Comparison of ENCODE assay signal across 36 mouse cellular contexts in genomic region chr2:180238591-180238990, GRCm38 (mm10). TPM values are rescaled to one million over a fixed set of nuclear protein-coding genes. Genes with fewer than 3 reads are reported as not detected.
DNase-seq lines count a peak whose midpoint lies in the region; ATAC-seq lines count a peak whose summit lies in the region.
"Had no signal": no experiment of that assay in that cellular context is flagged by ENCODE, and none has a peak within 500 bp of the region (broad histone marks: within the 10 kb centered on the region; RNA-seq: fewer than 3 reads in every experiment).

No protein-coding gene starts in this region.

- 33% methylated on average over 5 of the region's 5 CpGs for WGBS in liver, embryonic 11.5 days
- 17% methylated on average over 5 of the region's 5 CpGs for WGBS in liver, embryonic 12.5 days (ENCODE audit: insufficient replicate concordance)

- H3K27ac ChIP-seq in liver, embryonic 11.5 days (ENCODE audit: low read depth, low read length), result no peak overlapping the region
- H3K27ac ChIP-seq in liver, embryonic 12.5 days, result no peak overlapping the region
- H3K27ac ChIP-seq: hindbrain, embryonic 13.5 days; lung, embryonic 15.5 days; midbrain, embryonic 12.5 days; neural tube, embryonic 13.5 days; stomach, postnatal 0 days had no signal

- no peaks in the 10 kb centered on the region for H3K9me3 ChIP-seq in liver, embryonic 11.5 days (ENCODE audit: control insufficient read depth, low read length)
- no peaks in the 10 kb centered on the region for H3K9me3 ChIP-seq in liver, embryonic 12.5 days (replicated peaks)
- H3K9me3 ChIP-seq: hindbrain, embryonic 13.5 days; lung, embryonic 15.5 days; midbrain, embryonic 12.5 days; neural tube, embryonic 13.5 days had no signal

- H3K4me1 ChIP-seq in liver, embryonic 11.5 days (replicated peaks; ENCODE audit: control insufficient read depth, insufficient read depth, low read length), result peaks cover 35% of the 10 kb centered on the region
- H3K4me1 ChIP-seq in liver, embryonic 12.5 days, result peaks cover 47% of the 10 kb centered on the region

- no peaks in the 10 kb centered on the region for H3K27me3 ChIP-seq in liver, embryonic 11.5 days (replicated peaks; ENCODE audit: control insufficient read depth, insufficient read depth, low read length)
- 0 out of 2 replicates have a peak, but pooled peaks cover 3% of the 10 kb centered on the region for H3K27me3 ChIP-seq in liver, embryonic 12.5 days (replicated peaks)
- H3K27me3 ChIP-seq: lung, embryonic 15.5 days; midbrain, embryonic 12.5 days; neural tube, embryonic 13.5 days had no signal

- no peak overlapping the region for H3K4me3 ChIP-seq in liver, embryonic 11.5 days (ENCODE audit: low read depth, low read length)
- no peak overlapping the region for H3K4me3 ChIP-seq in liver, embryonic 12.5 days
- H3K4me3 ChIP-seq: erythroblast, embryonic 14.5 days; hindbrain, embryonic 13.5 days; lung, embryonic 15.5 days; megakaryocyte, embryonic 14.5 days; midbrain, embryonic 12.5 days; neural tube, embryonic 13.5 days had no signal

- no peak for ATAC-seq in liver, embryonic 11.5 days (replicated peaks; ENCODE audit: low FRiP score)
- 0 out of 2 replicates have a peak, but pooled peaks have one; percentile 18 for ATAC-seq in liver, embryonic 12.5 days
- peak; percentile 30; the same call in 1 of the 2 replicates for ATAC-seq in megakaryocyte progenitor cell, adult 5-6 weeks (replicated peaks; ENCODE audit: poor library complexity)
- ATAC-seq: CD4-positive, CD25-positive, alpha-beta regulatory T cell, adult 4 months; forebrain, embryonic 16.5 days had no signal

- H3K36me3 ChIP-seq in liver, embryonic 11.5 days (ENCODE audit: control insufficient read depth, insufficient read depth, low read length), result no peaks in the 10 kb centered on the region
- H3K36me3 ChIP-seq in liver, embryonic 12.5 days, result no peaks in the 10 kb centered on the region
- H3K36me3 ChIP-seq: hindbrain, embryonic 13.5 days; lung, embryonic 15.5 days; midbrain, embryonic 12.5 days; neural tube, embryonic 13.5 days had no signal

- DNase-seq in liver (peak; percentile 44), ZHBTc4 (ENCODE audit: low read depth, low spot score) (peak; percentile 38)
- no peak for DNase-seq in liver, embryonic 11.5 days (ENCODE audit: low spot score)
- no peak for DNase-seq in cerebellum, postnatal 25 days
- DNase-seq in Muller cell, postnatal 12 days (ENCODE audit: inconsistent ontology term), result no peak
- no peak for DNase-seq in ovary, postnatal 10 days (ENCODE audit: low spot score)
- DNase-seq: adrenal gland, adult 8-10 months; cerebellum, adult 11-12 months; cerebellum, adult 9-11 months; gastrocnemius, postnatal 14 days; heart, postnatal 4 days; kidney, adult 11 months; kidney, postnatal 14 days; thymus, adult 2 months; thymus, postnatal 36 days had no signal

- no peak overlapping the region for H3K4me2 ChIP-seq in liver, embryonic 11.5 days
- H3K4me2 ChIP-seq in liver, embryonic 12.5 days, result no peak overlapping the region; the same call in 1 of the 2 replicates
- H3K4me2 ChIP-seq: heart, embryonic 11.5 days; hindbrain, embryonic 13.5 days; lung, embryonic 15.5 days; midbrain, embryonic 12.5 days; neural tube, embryonic 13.5 days had no signal

- no peak overlapping the region for H3K9ac ChIP-seq in liver, embryonic 11.5 days (ENCODE audit: low read depth, low read length)
- no peak overlapping the region for H3K9ac ChIP-seq in liver, embryonic 12.5 days
- H3K9ac ChIP-seq: hindbrain, embryonic 13.5 days; lung, embryonic 15.5 days; midbrain, embryonic 12.5 days; neural tube, embryonic 13.5 days had no signal

RNA-seq across cellular contexts. Expression of gene Lama5, which starts 12.9 kb away (rescaled TPM):
- 10.7 and 15.5 TPM in 2 replicates for polyA plus RNA-seq in liver, embryonic 11.5 days (2014; fragmentation: Nextera tagmentation; extraction: Ambion mirVana)
- polyA plus RNA-seq in liver, embryonic 12.5 days (2016; fragmentation: Nextera tagmentation; extraction: Ambion mirVana), result 4.1 and 4.3 TPM in 2 replicates
- 0.07 and 2.1 TPM in 2 replicates for total RNA-seq in megakaryocyte progenitor cell, adult 5-6 weeks (2015)
- total RNA-seq in megakaryocyte progenitor cell, adult 5-6 weeks (2017), result 0.03 and 0.08 TPM in 2 replicates

RNA-seq across cellular contexts. Expression of gene Rps21, which starts 18.6 kb away (rescaled TPM):
- 736 and 852 TPM in 2 replicates for polyA plus RNA-seq in liver, embryonic 11.5 days (2014; fragmentation: Nextera tagmentation; extraction: Ambion mirVana)
- polyA plus RNA-seq in liver, embryonic 12.5 days (2016; fragmentation: Nextera tagmentation; extraction: Ambion mirVana), result 560 and 561 TPM in 2 replicates
- total RNA-seq in megakaryocyte progenitor cell, adult 5-6 weeks (2015), result 1,700 and 1,787 TPM in 2 replicates
- 2,626 and 3,717 TPM in 2 replicates for total RNA-seq in megakaryocyte progenitor cell, adult 5-6 weeks (2017)

RNA-seq across cellular contexts. Expression of gene Cables2, which starts 34.7 kb away (rescaled TPM):
- polyA plus RNA-seq in liver, embryonic 11.5 days (2014; fragmentation: Nextera tagmentation; extraction: Ambion mirVana), result 9.4 and 9.6 TPM in 2 replicates
- 9.6 and 10.4 TPM in 2 replicates for polyA plus RNA-seq in liver, embryonic 12.5 days (2016; fragmentation: Nextera tagmentation; extraction: Ambion mirVana)
- total RNA-seq in megakaryocyte progenitor cell, adult 5-6 weeks (2015), result 12.6 and 15.1 TPM in 2 replicates
- 9.9 and 12.7 TPM in 2 replicates for total RNA-seq in megakaryocyte progenitor cell, adult 5-6 weeks (2017)

RNA-seq across cellular contexts. Expression of gene Rbbp8nl, which starts 51.1 kb away (rescaled TPM):
- 0.10 and 0.16 TPM in 2 replicates for polyA plus RNA-seq in liver, embryonic 11.5 days (2014; fragmentation: Nextera tagmentation; extraction: Ambion mirVana)
- polyA plus RNA-seq in liver, embryonic 12.5 days (2016; fragmentation: Nextera tagmentation; extraction: Ambion mirVana), result not detected in 2 replicates
- not detected in 2 replicates for total RNA-seq in megakaryocyte progenitor cell, adult 5-6 weeks (2015)
- total RNA-seq in megakaryocyte progenitor cell, adult 5-6 weeks (2017), result not detected in 2 replicates
- total RNA-seq: adrenal gland, adult 8-10 months; adrenal gland, postnatal 4 days; gastrocnemius, postnatal 14 days; granulocyte monocyte progenitor cell, adult 5-6 weeks; heart, postnatal 4 days; layer of hippocampus, adult 18-20 months; layer of hippocampus, postnatal 10 days; left cerebral cortex, adult 18-20 months; left cerebral cortex, postnatal 14 days; liver, adult 2 months; midbrain, postnatal 0 days had no signal
- polyA plus RNA-seq: CD4-positive, CD25-positive, alpha-beta regulatory T cell, adult 4 months; cortical plate, adult 2 months; erythroblast, embryonic 14.5 days; forebrain, embryonic 16.5 days; hindbrain, embryonic 13.5 days; liver, adult 2 months; midbrain, postnatal 0 days; neural tube, embryonic 13.5 days had no signal

Comparison
In these comparisons a context has a peak if more than half of its experiments do, and no peak if none do; other contexts are left out.
1. DNase-seq: peak in liver (single experiment) and ZHBTc4 (single experiment); none in liver, embryonic 11.5 days (single experiment), cerebellum, postnatal 25 days (0 of 2), Muller cell, postnatal 12 days (single experiment) and ovary, postnatal 10 days (single experiment).